10 mouse cellular contexts compared by ENCODE assay signal in genomic region chr10:68540612-68541011, GRCm38 (mm10). TPM values are rescaled to one million over a fixed set of nuclear protein-coding genes. Genes with fewer than 3 reads are reported as not detected.
DNase-seq lines count a peak whose midpoint lies in the region; ATAC-seq and TF ChIP-seq lines count a peak whose summit lies in the region.
"Had no signal": no experiment of that assay in that cellular context is flagged by ENCODE, and none has a peak within 500 bp of the region (broad histone marks: within the 10 kb centered on the region; RNA-seq: fewer than 3 reads in every experiment).

No protein-coding gene starts in this region.

- DNase-seq in forebrain, embryonic 11.5 days (ENCODE audit: low spot score) = no peak
- no peak for DNase-seq in forebrain, embryonic 10.5 days (ENCODE audit: extremely low spot score, low spot score)
- DNase-seq in lung, embryonic 14.5 days = peak; percentile 59
- DNase-seq in lung, postnatal 0 days (ENCODE audit: low spot score) = no peak
- no peak for DNase-seq in adrenal gland, postnatal 14 days
- DNase-seq in urinary bladder, postnatal 4 days (ENCODE audit: low spot score in 2 of 2) = no peak
- DNase-seq: cerebellum, adult 9-10 months had no signal

- H3K4me1 ChIP-seq in forebrain, embryonic 11.5 days (replicated peaks; ENCODE audit: control insufficient read depth, insufficient read depth, low read length) = peaks cover 6% of the 10 kb centered on the region; the same call in 1 of the 2 replicates
- H3K4me1 ChIP-seq in forebrain, embryonic 10.5 days = peaks cover 26% of the 10 kb centered on the region
- peaks cover 17% of the 10 kb centered on the region; the same call in 1 of the 2 replicates for H3K4me1 ChIP-seq in lung, embryonic 14.5 days (ENCODE audit: insufficient read depth)
- H3K4me1 ChIP-seq in lung, postnatal 0 days (ENCODE audit: insufficient read depth, low read depth, low read length) = peaks cover 9% of the 10 kb centered on the region; the same call in 1 of the 2 replicates
- peaks cover 16% of the 10 kb centered on the region for H3K4me1 ChIP-seq in hindbrain, embryonic 13.5 days (replicated peaks)
- H3K4me1 ChIP-seq in neural tube, embryonic 13.5 days (replicated peaks) = peaks cover 17% of the 10 kb centered on the region

- H3K4me2 ChIP-seq in forebrain, embryonic 11.5 days (ENCODE audit: low read depth, low read length, severe bottlenecking) = no peak overlapping the region
- no peak overlapping the region for H3K4me2 ChIP-seq in lung, embryonic 14.5 days
- H3K4me2 ChIP-seq in lung, postnatal 0 days (replicated peaks; ENCODE audit: low read depth, low read length) = no peak overlapping the region
- H3K4me2 ChIP-seq in hindbrain, embryonic 13.5 days = 0 out of 2 replicates have a peak overlapping the region, but pooled peaks have one; percentile 14
- H3K4me2 ChIP-seq in neural tube, embryonic 13.5 days = peak overlapping the region; percentile 56; the same call in 1 of the 2 replicates

- H3K27me3 ChIP-seq in forebrain, embryonic 11.5 days (ENCODE audit: control insufficient read depth, insufficient read depth, low read length) = no peaks in the 10 kb centered on the region
- H3K27me3 ChIP-seq in forebrain, embryonic 10.5 days (ENCODE audit: poor library complexity, severe bottlenecking) = no peaks in the 10 kb centered on the region
- H3K27me3 ChIP-seq in lung, embryonic 14.5 days (ENCODE audit: insufficient read depth, low read length) = no peaks in the 10 kb centered on the region
- H3K27me3 ChIP-seq in lung, postnatal 0 days (replicated peaks; ENCODE audit: insufficient read depth, low read length) = no peaks in the 10 kb centered on the region
- H3K27me3 ChIP-seq in hindbrain, embryonic 13.5 days = no peaks in the 10 kb centered on the region
- no peaks in the 10 kb centered on the region for H3K27me3 ChIP-seq in neural tube, embryonic 13.5 days
- H3K27me3 ChIP-seq: limb, embryonic 15.5 days had no signal

- H3K27ac ChIP-seq in forebrain, embryonic 11.5 days (ENCODE audit: low read depth, low read length) = 0 out of 2 replicates have a peak overlapping the region, but pooled peaks have one; percentile 3
- no peak overlapping the region for H3K27ac ChIP-seq in forebrain, embryonic 10.5 days
- H3K27ac ChIP-seq in lung, embryonic 14.5 days (ENCODE audit: low read depth) = no peak overlapping the region
- H3K27ac ChIP-seq in lung, postnatal 0 days (ENCODE audit: low read length) = no peak overlapping the region
- peak overlapping the region; percentile 10; the same call in 1 of the 2 replicates for H3K27ac ChIP-seq in hindbrain, embryonic 13.5 days
- H3K27ac ChIP-seq in neural tube, embryonic 13.5 days (replicated peaks) = peak overlapping the region; percentile 57

- TF ChIP-seq CTCF in lung, embryonic 14.5 days (IDR thresholded peaks at IDR 0.05; ENCODE audit: low read depth) = no peak
- no peak for TF ChIP-seq CTCF in lung, postnatal 0 days (IDR thresholded peaks at IDR 0.05)

- H3K9me3 ChIP-seq in forebrain, embryonic 11.5 days (ENCODE audit: control insufficient read depth, low read length) = no peaks in the 10 kb centered on the region
- H3K9me3 ChIP-seq in forebrain, embryonic 10.5 days = no peaks in the 10 kb centered on the region
- H3K9me3 ChIP-seq in lung, embryonic 14.5 days (ENCODE audit: low read depth, low read length) = no peaks in the 10 kb centered on the region
- no peaks in the 10 kb centered on the region for H3K9me3 ChIP-seq in lung, postnatal 0 days (ENCODE audit: low read length)
- H3K9me3 ChIP-seq in hindbrain, embryonic 13.5 days = no peaks in the 10 kb centered on the region
- no peaks in the 10 kb centered on the region for H3K9me3 ChIP-seq in neural tube, embryonic 13.5 days
- H3K9me3 ChIP-seq: limb, embryonic 15.5 days had no signal

- H3K9ac ChIP-seq in forebrain, embryonic 11.5 days (ENCODE audit: low read length) = no peak overlapping the region
- no peak overlapping the region for H3K9ac ChIP-seq in lung, embryonic 14.5 days
- H3K9ac ChIP-seq in lung, postnatal 0 days (replicated peaks; ENCODE audit: low read depth) = no peak overlapping the region
- H3K9ac ChIP-seq in hindbrain, embryonic 13.5 days = no peak overlapping the region
- H3K9ac ChIP-seq in neural tube, embryonic 13.5 days = no peak overlapping the region
- H3K9ac ChIP-seq: limb, embryonic 15.5 days had no signal

- WGBS in forebrain, embryonic 11.5 days = 45% methylated on average over 3 of the region's 3 CpGs
- WGBS in forebrain, embryonic 10.5 days = 55% methylated on average over 3 of the region's 3 CpGs
- 35% methylated on average over 3 of the region's 3 CpGs for WGBS in lung, embryonic 14.5 days
- 39% methylated on average over 3 of the region's 3 CpGs for WGBS in lung, postnatal 0 days
- 22% methylated on average over 3 of the region's 3 CpGs for WGBS in hindbrain, embryonic 13.5 days
- 22% methylated on average over 3 of the region's 3 CpGs for WGBS in neural tube, embryonic 13.5 days

- peak; percentile 62 for ATAC-seq in forebrain, embryonic 11.5 days (replicated peaks; ENCODE audit: low FRiP score)
- ATAC-seq in lung, embryonic 14.5 days (ENCODE audit: insufficient read depth) = no peak
- ATAC-seq in lung, postnatal 0 days = no peak
- peak; percentile 81 for ATAC-seq in hindbrain, embryonic 13.5 days (ENCODE audit: low FRiP score)
- peak; percentile 80 for ATAC-seq in neural tube, embryonic 13.5 days (ENCODE audit: low read depth)

- no peak overlapping the region for H3K4me3 ChIP-seq in forebrain, embryonic 11.5 days (ENCODE audit: low read depth, low read length)
- no peak overlapping the region for H3K4me3 ChIP-seq in forebrain, embryonic 10.5 days
- no peak overlapping the region for H3K4me3 ChIP-seq in lung, embryonic 14.5 days (ENCODE audit: low read depth, low read length)
- H3K4me3 ChIP-seq in lung, postnatal 0 days (ENCODE audit: low read depth, low read length) = no peak overlapping the region
- no peak overlapping the region for H3K4me3 ChIP-seq in hindbrain, embryonic 13.5 days
- no peak overlapping the region for H3K4me3 ChIP-seq in neural tube, embryonic 13.5 days

- no peak for TF ChIP-seq EP300 in lung, postnatal 0 days (IDR thresholded peaks at IDR 0.05)

- H3K36me3 ChIP-seq in forebrain, embryonic 11.5 days (ENCODE audit: control insufficient read depth, insufficient read depth, low read length) = no peaks in the 10 kb centered on the region
- H3K36me3 ChIP-seq in forebrain, embryonic 10.5 days (replicated peaks) = no peaks in the 10 kb centered on the region
- H3K36me3 ChIP-seq in lung, embryonic 14.5 days (ENCODE audit: insufficient read depth) = no peaks in the 10 kb centered on the region
- no peaks in the 10 kb centered on the region for H3K36me3 ChIP-seq in lung, postnatal 0 days (ENCODE audit: insufficient read depth, low read length)
- no peaks in the 10 kb centered on the region for H3K36me3 ChIP-seq in hindbrain, embryonic 13.5 days
- no peaks in the 10 kb centered on the region for H3K36me3 ChIP-seq in neural tube, embryonic 13.5 days
- H3K36me3 ChIP-seq: limb, embryonic 15.5 days had no signal

RNA-seq across cellular contexts. Expression of gene Cabcoco1, which starts 1.1 kb away (rescaled TPM):
- 0.28 TPM in 1 of 2 replicates, not detected in the other for polyA plus RNA-seq in forebrain, embryonic 11.5 days (2014; fragmentation: Nextera tagmentation; extraction: Ambion mirVana)
- polyA plus RNA-seq in forebrain, embryonic 10.5 days (2016; fragmentation: Nextera tagmentation; extraction: Ambion mirVana) = not detected in 2 replicates
- polyA plus RNA-seq in lung, embryonic 14.5 days (2014; fragmentation: Nextera tagmentation; extraction: Ambion mirVana) = 2.4 and 3.0 TPM in 2 replicates
- polyA plus RNA-seq in lung, postnatal 0 days (2015; fragmentation: Nextera tagmentation; extraction: Ambion mirVana) = 10.7 and 11.2 TPM in 2 replicates
- polyA plus RNA-seq in hindbrain, embryonic 13.5 days (2015; fragmentation: Nextera tagmentation; extraction: Ambion mirVana) = 1.0 and 1.6 TPM in 2 replicates
- 0.30 and 0.52 TPM in 2 replicates for polyA plus RNA-seq in neural tube, embryonic 13.5 days (2015; fragmentation: Nextera tagmentation; extraction: Ambion mirVana)
- 6.1 and 6.5 TPM in 2 replicates for total RNA-seq in adrenal gland, postnatal 14 days (2021)

Comparison
In these comparisons a context has a peak if more than half of its experiments do, and no peak if none do; other contexts are left out.
1. H3K27ac ChIP-seq: peak in forebrain, embryonic 11.5 days (single experiment), hindbrain, embryonic 13.5 days (single experiment) and neural tube, embryonic 13.5 days (single experiment); none in forebrain, embryonic 10.5 days (single experiment), lung, embryonic 14.5 days (single experiment) and lung, postnatal 0 days (single experiment).
2. ATAC-seq: peak in forebrain, embryonic 11.5 days (single experiment), hindbrain, embryonic 13.5 days (single experiment) and neural tube, embryonic 13.5 days (single experiment); none in lung, embryonic 14.5 days (single experiment) and lung, postnatal 0 days (single experiment).
3. H3K4me2 ChIP-seq: peak in hindbrain, embryonic 13.5 days (single experiment) and neural tube, embryonic 13.5 days (single experiment); none in forebrain, embryonic 11.5 days (single experiment), lung, embryonic 14.5 days (single experiment) and lung, postnatal 0 days (single experiment).